In the genomic region with DNA sequence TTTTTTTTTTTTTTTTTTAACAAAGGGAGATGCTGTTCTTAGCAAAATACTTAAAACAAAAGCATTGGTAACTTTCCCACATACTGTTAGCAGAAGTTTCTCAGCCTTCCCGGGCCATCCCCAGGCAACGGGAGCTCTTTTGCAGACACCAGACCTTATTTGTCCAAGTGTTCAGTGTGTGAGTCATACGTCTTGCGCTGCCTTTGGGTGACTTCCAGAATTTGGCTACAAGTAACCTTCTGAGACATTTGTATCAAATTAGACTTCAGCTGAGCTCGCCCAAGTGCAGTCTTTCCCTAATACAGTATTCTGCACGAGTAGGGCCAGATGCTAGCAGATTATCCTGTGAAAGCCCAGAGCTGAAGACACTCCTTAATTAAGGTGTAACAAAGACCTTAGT, we compare ENCODE assay signal across 8 mouse cellular contexts. TPM values are rescaled to one million over a fixed set of nuclear protein-coding genes. Genes with fewer than 3 reads are reported as not detected.
A peak's percentile ranks its signal among the peaks of the same experiment; 100 is the strongest.
DNase-seq lines count a peak whose midpoint lies in the region; ATAC-seq and TF ChIP-seq lines count a peak whose summit lies in the region.

No protein-coding gene starts in this region.

- H3K79me2 ChIP-seq in heart, adult 2 months (replicated peaks; ENCODE audit: control insufficient read depth, insufficient read depth, low read length): no peaks in the 10 kb centered on the region

- DNase-seq in adipocyte (ENCODE audit: low spot score): peak; percentile 96
- DNase-seq in heart, adult 2 months: peak; percentile 68 to 83
- peak; percentile 76 for DNase-seq in kidney, postnatal 10 days
- peak; percentile 68 for DNase-seq in testis, postnatal 10 days (ENCODE audit: low spot score)
- DNase-seq in left cerebral cortex, adult 11 months (ENCODE audit: low spot score): no peak
- no peak for DNase-seq in B cell, adult 2 months

- TF ChIP-seq CTCF in heart, adult 2 months (IDR thresholded peaks at IDR 0.05): no peak

- no peaks in the 10 kb centered on the region for H3K9me3 ChIP-seq in forebrain, embryonic 15.5 days
- no peaks in the 10 kb centered on the region for H3K9me3 ChIP-seq in forebrain, embryonic 12.5 days

- H3K4me3 ChIP-seq in forebrain, embryonic 15.5 days: no peak overlapping the region
- H3K4me3 ChIP-seq in forebrain, embryonic 12.5 days (replicated peaks): no peak overlapping the region
- H3K4me3 ChIP-seq in heart, adult 2 months: no peak overlapping the region

- H3K27ac ChIP-seq in forebrain, embryonic 15.5 days (replicated peaks): no peak overlapping the region
- no peak overlapping the region for H3K27ac ChIP-seq in forebrain, embryonic 12.5 days
- H3K27ac ChIP-seq in heart, adult 2 months: peak overlapping the region; percentile 60

- WGBS in forebrain, embryonic 15.5 days: 37% methylated on average over 6 of the region's 6 CpGs
- 65% methylated on average over 6 of the region's 6 CpGs for WGBS in forebrain, embryonic 12.5 days
- WGBS in heart, adult 2 months: 7% methylated on average over 6 of the region's 6 CpGs

- no peaks in the 10 kb centered on the region for H3K36me3 ChIP-seq in forebrain, embryonic 15.5 days
- no peaks in the 10 kb centered on the region for H3K36me3 ChIP-seq in forebrain, embryonic 12.5 days (replicated peaks)
- peaks cover 22% of the 10 kb centered on the region for H3K36me3 ChIP-seq in heart, adult 2 months (ENCODE audit: control insufficient read depth, insufficient read depth, low read length)

- intact Hi-C loops in heart, adult 2 months (cut with DNase I): no loop called here

- no peak for TF ChIP-seq EP300 in heart, adult 2 months (IDR thresholded peaks at IDR 0.05; ENCODE audit: insufficient read depth, low read depth, low read length)

- ATAC-seq in forebrain, embryonic 15.5 days (replicated peaks): 0 out of 2 replicates have a peak, but pooled peaks have one; percentile 29
- ATAC-seq in forebrain, embryonic 12.5 days (ENCODE audit: low FRiP score): no peak

- no peaks in the 10 kb centered on the region for H3K27me3 ChIP-seq in forebrain, embryonic 15.5 days
- no peaks in the 10 kb centered on the region for H3K27me3 ChIP-seq in forebrain, embryonic 12.5 days
- H3K27me3 ChIP-seq in heart, adult 2 months (ENCODE audit: control insufficient read depth, insufficient read depth, low read length): no peaks in the 10 kb centered on the region

- 0 out of 2 replicates have a peak, but pooled peaks have one; percentile 9 for TF ChIP-seq POLR2A in heart, adult 2 months (IDR thresholded peaks at IDR 0.05; ENCODE audit: insufficient read depth, low read depth, low read length)

- no peak overlapping the region for H3K9ac ChIP-seq in forebrain, embryonic 15.5 days (replicated peaks)
- no peak overlapping the region for H3K9ac ChIP-seq in forebrain, embryonic 12.5 days
- H3K9ac ChIP-seq in heart, adult 2 months (ENCODE audit: low read depth, low read length): no peak overlapping the region

- no peak overlapping the region for H3K4me2 ChIP-seq in forebrain, embryonic 15.5 days (replicated peaks)
- no peak overlapping the region for H3K4me2 ChIP-seq in forebrain, embryonic 12.5 days

- H3K4me1 ChIP-seq in forebrain, embryonic 15.5 days: 0 out of 2 replicates have a peak, but pooled peaks cover 3% of the 10 kb centered on the region
- no peaks in the 10 kb centered on the region for H3K4me1 ChIP-seq in forebrain, embryonic 12.5 days
- H3K4me1 ChIP-seq in heart, adult 2 months (ENCODE audit: control insufficient read depth, insufficient read depth, low read length): peaks cover 9% of the 10 kb centered on the region

RNA-seq across cellular contexts. Expression of a gene that starts 56.7 kb away (rescaled TPM):
- polyA plus RNA-seq in forebrain, embryonic 15.5 days (2015; fragmentation: Nextera tagmentation; extraction: Ambion mirVana): 28.3 and 30.3 TPM in 2 replicates
- polyA plus RNA-seq in forebrain, embryonic 12.5 days (2016; fragmentation: Nextera tagmentation; extraction: Ambion mirVana): 38.1 and 40.7 TPM in 2 replicates
- total RNA-seq in heart, adult 2 months (2021): 10 to 100 TPM; 11.6 to 13.9 TPM
- polyA plus RNA-seq in heart, adult 2 months (2012; rRNA removed): 5.4 and 7.6 TPM in 2 replicates

Comparison
In these comparisons a context has a peak if more than half of its experiments do, and no peak if none do; other contexts are left out.
1. DNase-seq: peak in adipocyte (single experiment), heart, adult 2 months (2 of 2), kidney, postnatal 10 days (single experiment) and testis, postnatal 10 days (single experiment); none in left cerebral cortex, adult 11 months (single experiment) and B cell, adult 2 months (0 of 2).